Mouse (Mus musculus) heart, postnatal 0 days (tissue): ENCODE measurements around the gene Rpl36al.

Experiments used
- CTCF ChIP-seq: IDR thresholded peaks from 2 replicates; pipeline ENCODE4 v1.5.1; 2016; ENCODE audit warnings: antibody characterized with exemption, control low read depth, low read depth
- EP300 ChIP-seq: IDR thresholded peaks from 2 replicates; pipeline ENCODE4 v1.6.1; 2016; ENCODE audit warnings: antibody characterized with exemption, low read depth

- TF ChIP-seq CTCF: no peak
- TF ChIP-seq EP300: no peak
Measured at GRCm38 (mm10) chr12:69179371-69179770, 4.5 kb downstream of the Rpl36al start.
